Mouse (Mus musculus) granulocyte monocyte progenitor cell, adult 5-6 weeks (primary cell): ENCODE results near the gene Dcdc2a. TPM values are rescaled to one million over a fixed set of nuclear protein-coding genes. Genes with fewer than 3 reads are reported as not detected.

Source experiments
- ATAC-seq: replicated peaks from 2 replicates; pipeline ENCODE4 v1.8.0; 2016; ENCODE audit warnings: mild to moderate bottlenecking, moderate TSS enrichment, inconsistent platforms; ENCODE audit not compliant: poor library complexity, severe bottlenecking
- total RNA-seq, 2 experiments: library from RNA; stranded (forward) in 1 of 2; stranded (reverse) in 1 of 2; fragments of 200-712, 200-1000 nt in 1 of 2; fragments of >200 nt in 1 of 2; fragmentation: Nextera tagmentation in 1 of 2; gene quantifications; 2 replicates each; pipeline ENCODE4 v1.2.3; 2014 to 2017

Dcdc2a gene
- total RNA-seq, 2 experiments from 2014 or later, result not detected

- ATAC-seq, result no peak
Measured at GRCm38 (mm10) chr13:25093776-25094175, 38.0 kb downstream of the Dcdc2a start.

GRCm38 (mm10) chr13:25094381-25094780 is 38.6 kb downstream of the Dcdc2a start:
- no peak for ATAC-seq

GRCm38 (mm10) chr13:25097348-25097747 is 41.5 kb downstream of the Dcdc2a start:
- ATAC-seq, result no peak

GRCm38 (mm10) chr13:25098578-25098977 is 42.8 kb downstream of the Dcdc2a start:
- ATAC-seq, result no peak

GRCm38 (mm10) chr13:25099508-25099907 is 43.7 kb downstream of the Dcdc2a start:
- ATAC-seq, result no peak

- no peak for ATAC-seq
Measured at GRCm38 (mm10) chr13:25100581-25100980, 44.8 kb downstream of the Dcdc2a start.

GRCm38 (mm10) chr13:25105671-25106070 is 49.9 kb downstream of the Dcdc2a start:
- ATAC-seq, result no peak

GRCm38 (mm10) chr13:25106740-25107139 is 50.9 kb downstream of the Dcdc2a start:
- ATAC-seq, result no peak

- no peak for ATAC-seq
Measured at GRCm38 (mm10) chr13:25108353-25108752, 52.5 kb downstream of the Dcdc2a start.

GRCm38 (mm10) chr13:25110592-25111095 is 54.8 kb downstream of the Dcdc2a start:
- no peak for ATAC-seq

GRCm38 (mm10) chr13:25115429-25115881 is 59.7 kb downstream of the Dcdc2a start:
- ATAC-seq, result peak; percentile 67

GRCm38 (mm10) chr13:25115971-25116370 is 60.2 kb downstream of the Dcdc2a start:
- peak; percentile 63 for ATAC-seq

- no peak for ATAC-seq
Measured at GRCm38 (mm10) chr13:25122740-25123335, 67.0 kb downstream of the Dcdc2a start.

- no peak for ATAC-seq
Measured at GRCm38 (mm10) chr13:25127216-25127615, 71.4 kb downstream of the Dcdc2a start.

- ATAC-seq, result no peak
Measured at GRCm38 (mm10) chr13:25127806-25128205, 72.0 kb downstream of the Dcdc2a start.

- no peak for ATAC-seq
Measured at GRCm38 (mm10) chr13:25128766-25129165, 73.0 kb downstream of the Dcdc2a start.

GRCm38 (mm10) chr13:25143066-25143465 is 87.3 kb downstream of the Dcdc2a start:
- no peak for ATAC-seq

- ATAC-seq, result no peak
Measured at GRCm38 (mm10) chr13:25144093-25144492, 88.3 kb downstream of the Dcdc2a start.

GRCm38 (mm10) chr13:25146232-25146631 is 90.4 kb downstream of the Dcdc2a start:
- no peak for ATAC-seq

GRCm38 (mm10) chr13:25150154-25150781 is 94.5 kb downstream of the Dcdc2a start:
- no peak for ATAC-seq

GRCm38 (mm10) chr13:25150861-25151260 is 95.1 kb downstream of the Dcdc2a start:
- no peak for ATAC-seq

GRCm38 (mm10) chr13:25159917-25160316 is 104.1 kb downstream of the Dcdc2a start:
- no peak for ATAC-seq
